Mouse (Mus musculus) MEL (cell line): ENCODE results near the gene Sorbs1. TPM values are rescaled to one million over a fixed set of nuclear protein-coding genes. Genes with fewer than 3 reads are reported as not detected.

Experiments used
- DNase-seq: peaks from one replicate; pipeline ENCODE4 v3.0.0; 2011; ENCODE audit warnings: low read depth, low spot score
- H3K27ac ChIP-seq: 2 replicates; pipeline ENCODE4 v1.5.1; 2012; ENCODE audit warnings: low read depth, mild to moderate bottlenecking, control low read depth, low read length, moderate library complexity; ENCODE audit not compliant: control insufficient read depth
- H3K27me3 ChIP-seq, 2 experiments: fragments of 150-350 bp in 1 of 2; sonication (generic) in 1 of 2; 2 replicates each; pipeline ENCODE4 v1.6.1; 2012; ENCODE audit warnings: low read length in 2 of 2, mild to moderate bottlenecking in 2 of 2, improper control_type of control experiment in 1 of 2, moderate library complexity in 1 of 2; ENCODE audit not compliant: insufficient read depth in 2 of 2, control insufficient read depth in 1 of 2
- H3K36me3 ChIP-seq, 2 experiments: 2 replicates each; pipeline ENCODE4 v1.6.1; 2012 to 2014; ENCODE audit warnings: low read length in 2 of 2, improper control_type of control experiment in 1 of 2, inconsistent platforms in 1 of 2, mild to moderate bottlenecking in 1 of 2; ENCODE audit not compliant: insufficient read depth in 2 of 2, control insufficient read depth in 1 of 2
- H3K4me1 ChIP-seq, 2 experiments: fragments of 150-350 bp in 1 of 2; sonication (generic) in 1 of 2; 2 replicates each; pipeline ENCODE4 v1.6.1; 2012; ENCODE audit warnings: low read length in 2 of 2, improper control_type of control experiment in 1 of 2, mild to moderate bottlenecking in 1 of 2; ENCODE audit not compliant: insufficient read depth in 2 of 2, control insufficient read depth in 1 of 2
- H3K4me3 ChIP-seq, 2 experiments: fragments of 150-350 bp in 1 of 2; sonication (generic) in 1 of 2; 2 replicates each; pipeline ENCODE4 v1.5.1; 2012; ENCODE audit warnings: low read depth in 2 of 2, low read length in 2 of 2, mild to moderate bottlenecking in 2 of 2, moderate library complexity in 2 of 2, control low read depth in 1 of 2, improper control_type of control experiment in 1 of 2; ENCODE audit not compliant: control insufficient read depth in 1 of 2, insufficient read depth in 1 of 2
- H3K79me2 ChIP-seq: 2 replicates; pipeline ENCODE4 v1.6.1; 2012; ENCODE audit warnings: mild to moderate bottlenecking, low read length, moderate library complexity; ENCODE audit not compliant: control insufficient read depth, poor library complexity, insufficient read depth
- H3K9ac ChIP-seq: 2 replicates; pipeline ENCODE4 v1.6.1; 2012; ENCODE audit warnings: low read depth, mild to moderate bottlenecking, control low read depth, low read length, moderate library complexity; ENCODE audit not compliant: control insufficient read depth, poor library complexity, severe bottlenecking
- H3K9me3 ChIP-seq: fragments of 150-350 bp; sonication (generic); replicated peaks from 2 replicates; pipeline ENCODE4 v1.6.1; 2012; ENCODE audit warnings: mild to moderate bottlenecking, low read length, improper control_type of control experiment, moderate library complexity; ENCODE audit not compliant: insufficient read depth
- BHLHE40 ChIP-seq: IDR thresholded peaks from 2 replicates; pipeline ENCODE4 v1.6.1; 2012; ENCODE audit warnings: low read depth, mild to moderate bottlenecking, inconsistent platforms, low read length, improper control_type of control experiment, borderline replicate concordance
- CHD2 ChIP-seq: IDR thresholded peaks from 2 replicates; pipeline ENCODE4 v1.6.1; 2011; ENCODE audit warnings: low read length, improper control_type of control experiment
- EP300 ChIP-seq, 2 experiments: IDR thresholded peaks; 2 replicates each; pipeline ENCODE4 v1.6.1; 2011; ENCODE audit warnings: improper control_type of control experiment in 2 of 2, low read length in 2 of 2, low read depth in 1 of 2, mild to moderate bottlenecking in 1 of 2
- KAT2A ChIP-seq: conservative IDR thresholded peaks from 2 replicates; pipeline ENCODE4 v1.6.1; 2012; ENCODE audit warnings: low read depth, low read length, improper control_type of control experiment, inconsistent platforms
- MAX ChIP-seq: IDR thresholded peaks from 2 replicates; pipeline ENCODE4 v1.6.1; 2011; ENCODE audit warnings: low read length, improper control_type of control experiment
- MEF2A ChIP-seq: IDR thresholded peaks from 2 replicates; pipeline ENCODE4 v1.6.1; 2014; ENCODE audit warnings: low read depth, mild to moderate bottlenecking, inconsistent platforms, low read length, improper control_type of control experiment; ENCODE audit not compliant: poor library complexity, insufficient replicate concordance, severe bottlenecking; ENCODE audit errors: extremely low read depth
- MXI1 ChIP-seq: IDR thresholded peaks from 2 replicates; pipeline ENCODE4 v1.6.1; 2011; ENCODE audit warnings: mild to moderate bottlenecking, low read depth, low read length, improper control_type of control experiment
- NELFE ChIP-seq: IDR thresholded peaks from 2 replicates; pipeline ENCODE4 v1.6.1; 2011; ENCODE audit warnings: low read depth, low read length, improper control_type of control experiment
- POLR2AphosphoS2 ChIP-seq: IDR thresholded peaks from 2 replicates; pipeline ENCODE4 v1.6.1; 2011; ENCODE audit warnings: low read length, improper control_type of control experiment
- POLR2AphosphoS5 ChIP-seq: IDR thresholded peaks from 2 replicates; pipeline ENCODE4 v1.6.1; 2012; ENCODE audit warnings: low read depth, borderline replicate concordance, mild to moderate bottlenecking, inconsistent platforms, low read length, moderate library complexity, mixed read lengths
- RAD21 ChIP-seq: IDR thresholded peaks from 2 replicates; pipeline ENCODE4 v1.6.1; 2011; ENCODE audit warnings: mild to moderate bottlenecking, low read depth, low read length, improper control_type of control experiment
- SIN3A ChIP-seq: IDR thresholded peaks from 2 replicates; pipeline ENCODE4 v1.6.1; 2012; ENCODE audit warnings: low read length, improper control_type of control experiment, inconsistent platforms
- SMC3 ChIP-seq: IDR thresholded peaks from 2 replicates; pipeline ENCODE4 v1.6.1; 2011; ENCODE audit warnings: low read depth, low read length, improper control_type of control experiment
- TAL1 ChIP-seq: IDR thresholded peaks from 2 replicates; pipeline ENCODE4 v1.6.1; 2012; ENCODE audit warnings: mild to moderate bottlenecking, inconsistent platforms, low read length, moderate library complexity, mixed read lengths
- UBTF ChIP-seq: IDR thresholded peaks from 2 replicates; pipeline ENCODE4 v1.6.1; 2012; ENCODE audit warnings: low read depth, mild to moderate bottlenecking, inconsistent platforms, low read length, improper control_type of control experiment, moderate library complexity, borderline replicate concordance; ENCODE audit not compliant: insufficient read depth
- ZC3H11A ChIP-seq: IDR thresholded peaks from 2 replicates; pipeline ENCODE4 v1.6.1; 2012; ENCODE audit warnings: low read depth, mild to moderate bottlenecking, inconsistent platforms, low read length, improper control_type of control experiment
- ZMIZ1 ChIP-seq: IDR thresholded peaks from 2 replicates; pipeline ENCODE4 v1.6.1; 2012; ENCODE audit warnings: low read depth, mild to moderate bottlenecking, inconsistent platforms, low read length, improper control_type of control experiment, moderate library complexity
- polyA plus RNA-seq, 2 experiments: library from polyadenylated mRNA; stranded (reverse) in 1 of 2; unstranded in 1 of 2; fragments of >175 nt in 1 of 2; fragments of >200 nt in 1 of 2; gene quantifications; 2 replicates each; pipeline versions ENCODE4 v1.2.1 to v1.2.4; 2012; ENCODE audit warnings: low replicate concordance in 2 of 2, low read depth in 1 of 2; ENCODE audit not compliant: insufficient read length in 2 of 2, insufficient read depth in 1 of 2, missing spikeins in 1 of 2
- total RNA-seq: library from RNA; depleted of rRNA; stranded (reverse); fragments of 300-350 nt; gene quantifications from 2 replicates; pipeline ENCODE4 v1.2.3, GENCODE M21; 2012

The Sorbs1 gene
- total and polyA plus RNA-seq, 3 experiments, result 1.3 to 5.3 TPM; not detected in 1

DNA sequence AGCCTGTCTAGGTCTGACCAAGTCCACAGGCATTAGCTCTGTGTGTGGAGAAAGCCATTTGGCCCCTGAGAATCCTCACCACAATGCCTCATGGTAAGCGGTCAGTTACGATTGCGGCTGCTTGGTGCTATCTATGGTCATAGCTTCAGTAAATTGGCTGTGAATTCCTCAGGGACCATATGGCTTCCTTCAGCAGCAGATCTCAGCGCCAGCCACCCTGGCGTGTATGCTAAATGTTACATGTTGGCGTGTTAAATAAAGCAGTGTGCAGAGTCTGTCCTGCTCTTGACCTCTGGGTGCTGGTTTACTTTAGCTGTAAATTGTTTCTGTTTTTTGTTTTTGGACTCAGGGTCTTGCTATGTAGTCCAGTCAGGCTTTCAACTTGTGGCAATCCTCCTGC, 40.3 kb upstream of the Sorbs1 start:
- Histone ChIP-seq H3K27ac (no peak overlapping the region), H3K9ac (no peak overlapping the region), H3K79me2 (no peaks in the 10 kb centered on the region), H3K27me3 (no peaks in the 10 kb centered on the region), H3K9me3 (no peaks in the 10 kb centered on the region), H3K4me1 (no peaks in the 10 kb centered on the region), H3K4me3 (no peak overlapping the region), H3K36me3 (peaks cover 0 to 16% of the 10 kb centered on the region in 2 experiments; a peak in 2 of 4 replicates)
- no peak for TF ChIP-seq MEF2A
- TF ChIP-seq NELFE, result no peak
- TF ChIP-seq CHD2, result no peak
- no peak for TF ChIP-seq KAT2A
- no peak for TF ChIP-seq MAX
- TF ChIP-seq BHLHE40, result no peak
- no peak for TF ChIP-seq SMC3
- no peak for TF ChIP-seq POLR2AphosphoS5
- no peak for DNase-seq

DNA sequence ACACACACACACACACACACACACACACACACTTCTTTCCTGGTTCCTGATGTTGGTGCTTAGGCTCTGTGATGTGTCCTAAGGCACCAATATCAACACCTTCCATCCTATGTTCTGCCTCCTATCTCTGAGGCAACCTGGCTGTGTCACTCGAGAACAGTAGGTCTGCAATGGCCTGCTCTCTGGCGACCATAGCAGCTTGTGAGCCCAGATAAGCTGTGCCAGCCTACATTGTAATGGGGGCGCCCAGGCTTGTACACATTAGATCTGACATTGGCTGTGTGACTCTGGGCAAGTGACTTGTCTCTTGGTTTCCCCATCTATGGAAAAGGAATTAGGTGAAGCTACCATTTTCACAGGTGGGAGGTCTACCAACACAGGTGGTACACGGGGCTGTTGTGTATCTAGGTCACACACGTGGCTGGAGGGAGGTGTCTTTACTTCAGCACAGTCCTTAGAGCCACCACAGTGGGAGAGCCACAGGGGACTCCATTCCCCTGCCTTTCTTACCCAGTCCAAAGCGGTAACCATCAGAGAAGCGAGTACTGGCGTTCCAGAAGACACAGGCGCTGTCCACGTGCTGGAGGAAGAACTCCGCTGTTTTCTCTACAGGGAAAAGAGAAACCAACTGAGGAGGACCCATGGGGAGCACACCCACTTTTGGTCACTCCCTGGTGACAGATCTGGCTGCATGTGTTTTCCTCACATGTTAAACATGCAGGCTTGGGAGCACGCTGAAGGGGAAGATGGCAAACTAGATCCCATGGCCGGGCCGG, 39.6 kb upstream of the Sorbs1 start:
- Histone ChIP-seq H3K4me1 (no peaks in the 10 kb centered on the region), H3K4me3 (no peak overlapping the region), H3K36me3 (peaks cover 0 to 15% of the 10 kb centered on the region in 2 experiments; a peak in 2 of 4 replicates), H3K9ac (no peak overlapping the region), H3K27ac (no peak overlapping the region), H3K9me3 (no peaks in the 10 kb centered on the region), H3K79me2 (no peaks in the 10 kb centered on the region), H3K27me3 (no peaks in the 10 kb centered on the region)
- peak; percentile 19 for DNase-seq
- TF ChIP-seq RAD21 (no peak), EP300 (IDR thresholded peaks at IDR 0.05; ENCODE audit: low read depth in 1 of 2, low read length in 2 of 2) (0 out of 4 replicates have a peak, but pooled peaks of 1 of the 2 experiments have one; percentile 14), TAL1 (peak; percentile 28; the same call in 1 of the 2 replicates), SIN3A (no peak), ZMIZ1 (no peak)

DNA sequence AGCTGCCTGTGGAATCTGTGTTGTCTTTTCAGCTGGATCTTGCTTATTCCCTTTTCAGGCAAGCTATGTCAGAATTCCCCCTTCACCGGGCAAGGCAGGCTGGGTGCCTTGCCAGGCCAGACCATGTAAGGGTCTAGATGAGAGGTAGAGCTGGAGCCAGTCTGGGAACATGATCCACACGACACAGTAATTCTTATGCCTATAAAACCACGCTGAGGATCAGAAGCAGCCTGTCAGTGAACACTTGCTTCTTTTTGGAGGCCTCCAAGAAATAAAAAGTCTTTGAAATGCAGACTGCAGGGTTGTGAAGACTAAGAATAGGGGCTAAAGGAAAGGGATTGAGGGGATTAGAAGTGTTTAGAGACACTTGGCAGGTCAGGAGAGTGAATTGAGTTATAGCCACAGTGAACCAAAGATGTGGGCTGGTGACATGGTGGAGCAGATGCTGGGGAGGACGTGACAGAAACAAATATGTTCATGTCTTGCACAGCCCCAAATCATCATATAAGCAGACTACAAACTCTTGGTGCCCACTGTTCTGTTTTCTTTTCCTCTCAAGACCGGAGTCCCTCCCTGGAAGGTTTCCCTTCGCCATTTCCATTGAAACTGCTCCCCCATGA, 36.0 kb upstream of the Sorbs1 start:
- Histone ChIP-seq H3K79me2 (no peaks in the 10 kb centered on the region), H3K27ac (no peak overlapping the region), H3K36me3 (peaks cover 0 to 7% of the 10 kb centered on the region in 2 experiments; a peak in 1 of 4 replicates), H3K4me1 (no peaks in the 10 kb centered on the region), H3K9me3 (no peaks in the 10 kb centered on the region), H3K27me3 (no peaks in the 10 kb centered on the region), H3K9ac (no peak overlapping the region), H3K4me3 (no peak overlapping the region)
- TF ChIP-seq POLR2AphosphoS2 (0 out of 2 replicates have a peak, but pooled peaks have one; percentile 27), UBTF (no peak), MXI1 (no peak), ZC3H11A (no peak)
- no peak for DNase-seq
